Mouse (Mus musculus) gastrocnemius, postnatal 4 days (tissue): ENCODE data around the gene Pih1d3. TPM values are rescaled to one million over a fixed set of nuclear protein-coding genes. Genes with fewer than 3 reads are reported as not detected.

ENCODE experiments used
- DNase-seq, 2 experiments: peaks; one replicate each; pipeline ENCODE4 v3.0.0; 2021 to 2022; ENCODE audit warnings: low spot score in 2 of 2, mixed read lengths in 2 of 2
- long read RNA-seq, 2 experiments: library from polyadenylated mRNA; stranded (forward); transcript quantifications; one replicate each; pipeline ENCODE4 v2.0.0; 2021
- total RNA-seq, 2 experiments: library from RNA; stranded (reverse); gene quantifications; 2 replicates each; pipeline ENCODE4 v1.2.3; 2021

Gene Pih1d3
- not detected for total RNA-seq
- long read RNA-seq, experiment 1: 0 reads
- long read RNA-seq, experiment 2: 0 reads

DNA sequence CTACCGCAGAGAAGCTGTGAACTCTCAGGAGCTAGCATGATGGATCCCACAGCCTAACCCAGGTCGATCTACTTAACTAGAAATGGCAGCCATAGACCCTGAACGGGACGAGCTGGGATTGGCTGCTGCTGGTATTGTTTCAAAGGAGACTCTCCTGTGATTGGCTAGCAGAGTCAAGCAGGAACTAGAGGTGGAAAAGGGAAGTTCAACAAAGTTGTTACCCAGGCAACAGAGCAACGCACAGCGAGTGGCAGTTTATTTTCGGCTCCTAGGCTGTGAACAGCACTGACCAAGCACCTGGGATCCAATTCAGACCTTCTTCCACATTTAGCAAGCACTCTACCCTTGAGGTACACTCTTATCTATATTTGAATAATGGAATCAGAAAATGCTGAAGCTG lies at the start of gene Pih1d3, which contains the start of gene 4931428L18Rik:
Gene Pih1d3, plus strand, starts transcription at position 275 of the 400 bp plus-strand sequence.
Gene 4931428L18Rik, minus strand, starts transcription at position 121 of the 400 bp plus-strand sequence.
- no peak for DNase-seq

DNA sequence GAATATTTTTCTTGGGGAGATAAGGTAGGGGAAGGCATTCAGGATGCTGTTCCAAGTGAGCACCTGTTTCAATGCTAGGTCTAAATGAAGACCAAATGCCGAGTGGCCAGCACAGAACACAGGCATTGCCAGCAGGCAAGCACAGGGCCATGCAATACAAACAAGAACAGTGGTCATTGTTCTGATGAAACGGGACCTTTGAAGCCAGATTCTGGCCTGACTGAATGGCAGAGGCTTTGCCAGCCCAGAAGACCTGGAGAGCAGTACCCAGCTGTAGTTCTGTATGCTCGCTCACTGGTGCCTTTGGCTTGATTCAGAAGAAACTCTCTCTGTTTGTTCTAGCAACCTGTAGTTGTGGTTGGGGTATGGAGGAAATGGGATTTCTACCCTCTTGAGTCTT lies 47.2 kb upstream of the Pih1d3 start:
- no peak for DNase-seq

DNA sequence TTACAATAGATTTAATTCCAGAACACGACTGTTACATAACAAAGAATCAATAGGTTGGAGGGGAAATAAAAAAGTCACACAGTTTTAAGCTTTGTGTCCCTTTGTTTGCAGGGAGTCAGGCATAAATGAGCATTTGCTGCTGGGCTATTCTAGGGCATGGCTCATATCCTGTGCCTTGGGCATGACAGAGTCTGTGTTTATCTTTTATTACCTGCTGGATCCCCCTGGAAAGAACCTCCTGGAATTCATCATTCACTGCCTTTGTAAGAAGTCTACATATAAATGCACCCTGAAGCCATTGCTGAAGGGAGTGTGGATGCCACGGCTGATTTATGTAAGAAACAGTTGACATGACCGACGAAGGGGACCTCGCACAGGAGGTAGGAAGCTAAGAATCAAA lies 46.5 kb upstream of the Pih1d3 start, which contains the start of gene Lgsn:
Gene Lgsn, plus strand, starts transcription at position 301 of the 400 bp plus-strand sequence.
- DNase-seq: no peak

DNA sequence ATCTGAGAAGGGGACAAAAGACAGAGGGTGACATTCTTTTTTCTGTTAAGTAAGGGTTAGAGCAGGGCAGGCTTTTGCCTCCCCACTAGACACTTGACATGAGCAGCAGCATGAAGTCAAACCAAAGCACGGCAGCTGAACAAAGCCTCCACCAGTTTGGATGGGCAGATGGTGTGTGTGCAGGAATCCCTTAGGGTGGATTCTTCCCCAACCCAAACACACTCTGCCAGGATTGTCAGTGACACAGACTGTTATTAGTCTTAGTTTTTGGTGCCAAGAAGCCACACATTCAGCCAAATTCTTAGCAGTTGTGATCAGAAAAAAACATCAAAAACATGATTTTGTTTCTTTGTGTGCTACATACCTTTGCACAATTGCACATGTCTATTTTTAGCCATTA lies 44.4 kb upstream of the Pih1d3 start:
- DNase-seq: no peak

DNA sequence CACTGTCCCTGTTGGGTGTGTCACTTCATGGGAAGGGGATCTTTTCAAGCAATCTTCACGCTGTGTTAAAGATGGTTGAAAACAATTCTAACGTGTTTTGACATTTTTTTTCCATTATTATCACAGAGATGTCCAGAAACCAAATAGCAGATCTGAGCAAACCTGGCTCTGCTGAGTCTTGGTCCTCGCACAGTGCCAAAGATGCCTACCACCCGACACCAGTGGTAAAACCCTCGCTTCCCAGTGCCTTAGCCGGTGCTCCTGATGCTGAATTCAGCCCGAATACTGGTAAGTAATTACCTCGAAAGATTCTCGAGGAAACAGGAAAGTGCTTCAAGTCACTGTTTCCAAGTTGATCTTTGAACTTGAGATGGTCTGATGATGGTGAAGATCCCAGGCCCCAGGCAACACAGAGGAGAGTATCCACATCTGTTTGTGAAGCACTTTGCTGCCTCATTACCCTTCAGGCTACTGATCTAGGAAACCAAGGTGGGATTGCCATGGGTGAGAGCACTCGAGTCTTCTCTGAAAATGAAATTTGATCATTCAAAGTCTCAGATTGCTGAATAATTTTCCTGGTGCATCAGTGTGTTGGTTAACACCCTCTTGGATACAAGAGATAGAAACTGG lies 32.3 kb upstream of the Pih1d3 start:
- DNase-seq: no peak

DNA sequence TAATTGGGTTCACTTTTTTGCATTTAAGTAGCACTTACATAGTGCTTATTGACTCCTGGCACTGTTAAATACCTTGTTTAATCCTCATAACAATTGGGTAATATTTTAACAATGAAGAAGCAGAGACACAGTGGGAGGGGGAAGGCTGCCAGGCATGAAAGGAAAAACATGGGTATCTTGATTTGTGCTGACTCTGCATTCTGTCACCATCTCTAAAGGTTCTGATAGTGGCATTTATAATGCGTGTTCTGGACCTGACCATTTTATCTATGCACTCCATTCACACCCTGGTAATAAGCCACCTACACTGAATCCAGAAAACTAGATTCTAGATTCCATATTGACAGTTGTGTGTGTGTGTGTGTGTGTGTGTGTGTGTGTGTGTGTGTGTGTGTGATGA lies 27.0 kb upstream of the Pih1d3 start:
- no peak for DNase-seq

DNA sequence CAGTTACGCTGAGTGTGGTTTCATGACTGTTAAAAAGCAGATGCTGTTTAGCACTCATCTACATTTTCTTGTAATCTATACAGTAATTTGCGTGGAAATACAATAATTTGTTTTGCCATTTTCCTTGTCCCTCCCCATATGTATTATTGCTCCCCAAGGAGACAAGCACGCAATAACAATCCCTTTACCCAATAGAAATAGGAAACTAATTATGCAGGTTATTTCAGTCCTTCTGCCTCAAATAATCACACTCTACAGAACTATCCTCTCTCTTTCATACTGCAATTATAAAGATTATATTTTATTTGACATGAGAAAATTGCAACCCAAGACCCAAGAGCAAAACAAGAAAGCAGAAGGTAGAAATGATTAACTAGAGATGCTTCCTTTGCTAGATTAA lies 25.7 kb upstream of the Pih1d3 start:
- DNase-seq: no peak

DNA sequence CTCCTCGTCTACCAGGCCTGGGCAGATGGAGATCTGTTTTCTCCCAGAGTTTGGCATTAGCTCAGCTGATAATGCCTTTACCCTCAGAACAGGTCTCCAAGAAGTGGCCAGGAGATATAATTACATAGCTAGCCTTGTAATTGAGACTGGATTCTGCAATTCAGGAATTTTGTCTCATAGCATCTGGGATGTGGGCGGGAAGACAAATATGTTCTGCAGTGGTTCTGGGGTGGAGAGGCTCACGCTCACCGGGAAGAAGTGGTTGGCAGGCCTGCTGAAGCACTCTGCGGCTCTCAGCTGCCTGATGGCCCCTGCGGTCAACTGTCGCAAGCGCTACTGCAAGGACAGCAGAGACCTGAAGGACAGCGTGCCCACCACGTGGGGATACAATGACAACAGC lies 18.9 kb upstream of the Pih1d3 start:
- no peak for DNase-seq

DNA sequence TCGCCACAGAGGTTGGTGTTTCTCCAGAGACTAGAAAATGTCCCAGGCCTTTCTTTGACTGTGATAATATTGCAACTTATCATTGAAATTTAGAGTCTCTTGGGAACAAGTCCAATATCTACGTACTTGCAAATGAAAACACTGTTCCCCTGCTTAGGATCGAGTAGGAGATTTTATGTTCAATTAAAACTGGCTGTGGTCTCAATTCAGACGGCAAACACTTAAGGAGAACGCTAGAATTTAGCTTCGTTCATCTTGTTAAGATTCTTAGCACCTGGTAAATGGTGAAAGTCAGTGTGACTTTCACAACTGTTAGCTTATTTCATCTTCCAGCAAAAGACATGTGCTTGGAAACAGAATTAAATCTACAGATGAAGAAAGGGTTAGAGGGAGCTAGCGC lies 17.3 kb upstream of the Pih1d3 start:
- no peak for DNase-seq

DNA sequence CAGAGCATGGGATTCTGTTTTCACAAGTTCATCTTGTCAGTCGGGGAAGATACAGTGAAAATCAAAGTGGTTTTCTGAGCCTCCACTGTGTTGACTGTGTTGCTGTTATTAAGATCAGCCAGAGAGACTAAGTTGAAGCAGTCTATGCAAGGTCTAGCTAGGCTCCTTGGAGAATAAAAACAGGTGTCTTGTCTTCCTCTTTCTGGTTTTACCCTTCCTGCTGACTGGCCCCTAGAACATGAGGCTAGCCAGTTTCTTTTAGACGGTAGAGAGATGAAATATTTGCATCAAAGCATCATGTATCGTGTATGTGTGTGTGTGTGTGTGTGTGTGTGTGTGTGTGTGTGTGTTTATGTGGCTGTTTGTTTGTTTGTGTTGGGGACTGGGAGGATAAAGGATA lies 16.9 kb upstream of the Pih1d3 start:
- DNase-seq: no peak

DNA sequence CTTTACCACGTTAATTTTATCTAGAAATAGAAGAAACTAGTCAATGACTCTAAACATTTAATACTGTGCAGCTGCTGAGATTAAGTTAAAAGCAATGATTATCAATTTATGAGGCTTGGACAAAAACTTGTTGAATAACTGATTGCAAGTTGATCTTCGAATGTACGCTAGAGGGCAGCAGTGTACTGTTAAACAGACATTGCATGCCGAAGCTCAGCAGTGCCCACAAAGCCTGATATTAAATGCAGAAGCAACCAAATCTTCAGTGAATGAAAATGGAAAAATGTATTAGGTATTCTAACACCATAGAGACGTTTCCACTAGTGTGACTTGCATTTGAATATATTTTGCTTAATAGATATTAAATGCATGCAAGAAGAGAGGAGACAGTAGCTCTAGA lies 12.5 kb upstream of the Pih1d3 start:
- DNase-seq: peak; percentile 24 to 47

DNA sequence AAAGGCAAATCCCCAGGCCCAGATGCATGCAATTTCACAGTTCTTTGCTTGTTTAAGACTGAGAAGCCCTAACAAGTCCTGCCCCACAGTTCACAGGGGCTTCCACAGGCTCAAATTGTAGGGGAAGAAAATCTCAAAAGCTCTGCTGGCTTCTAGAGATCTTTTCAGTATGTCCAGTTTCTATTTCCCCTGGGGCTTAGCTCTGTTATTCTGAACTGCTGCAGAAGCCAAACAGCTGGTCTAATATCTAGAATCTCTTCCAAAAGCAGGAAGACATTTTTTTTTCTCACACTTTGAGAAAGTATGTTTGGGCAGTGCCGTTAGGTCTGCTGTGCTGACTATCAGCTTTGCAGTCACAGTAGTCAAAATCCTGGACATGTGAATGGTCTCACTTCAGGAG lies 7.8 kb upstream of the Pih1d3 start:
- DNase-seq: no peak

DNA sequence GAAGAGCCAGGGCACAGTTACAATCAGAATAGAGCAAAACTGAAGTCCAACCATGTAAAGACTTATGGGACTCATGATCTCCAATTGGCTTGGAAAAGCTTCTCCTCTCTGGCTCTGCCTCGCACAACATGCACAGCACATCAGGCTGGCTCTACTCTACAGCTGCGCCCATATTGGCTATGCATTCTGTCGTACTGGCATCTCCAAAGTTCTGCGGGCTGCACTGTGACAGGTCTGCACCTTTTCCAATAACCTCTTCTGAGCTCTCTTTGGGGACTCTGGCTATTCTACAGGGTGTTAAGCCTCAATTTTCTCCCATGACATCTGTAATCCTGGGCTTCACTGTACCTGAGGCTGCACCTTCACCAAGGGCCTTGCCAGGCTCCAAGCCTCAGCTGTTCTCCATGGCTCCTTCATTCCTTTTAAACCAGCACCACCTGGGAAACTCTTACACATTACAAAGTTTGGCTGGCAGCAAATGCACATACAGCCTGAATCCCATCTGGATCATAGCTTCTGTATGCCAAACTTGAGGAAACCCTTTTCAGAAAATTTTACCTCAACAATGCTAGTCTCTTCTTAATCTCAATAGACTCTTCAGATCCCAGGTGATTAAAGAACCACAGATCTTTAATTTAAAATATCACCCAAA lies 1.9 kb upstream of the Pih1d3 start:
- no peak for DNase-seq

DNA sequence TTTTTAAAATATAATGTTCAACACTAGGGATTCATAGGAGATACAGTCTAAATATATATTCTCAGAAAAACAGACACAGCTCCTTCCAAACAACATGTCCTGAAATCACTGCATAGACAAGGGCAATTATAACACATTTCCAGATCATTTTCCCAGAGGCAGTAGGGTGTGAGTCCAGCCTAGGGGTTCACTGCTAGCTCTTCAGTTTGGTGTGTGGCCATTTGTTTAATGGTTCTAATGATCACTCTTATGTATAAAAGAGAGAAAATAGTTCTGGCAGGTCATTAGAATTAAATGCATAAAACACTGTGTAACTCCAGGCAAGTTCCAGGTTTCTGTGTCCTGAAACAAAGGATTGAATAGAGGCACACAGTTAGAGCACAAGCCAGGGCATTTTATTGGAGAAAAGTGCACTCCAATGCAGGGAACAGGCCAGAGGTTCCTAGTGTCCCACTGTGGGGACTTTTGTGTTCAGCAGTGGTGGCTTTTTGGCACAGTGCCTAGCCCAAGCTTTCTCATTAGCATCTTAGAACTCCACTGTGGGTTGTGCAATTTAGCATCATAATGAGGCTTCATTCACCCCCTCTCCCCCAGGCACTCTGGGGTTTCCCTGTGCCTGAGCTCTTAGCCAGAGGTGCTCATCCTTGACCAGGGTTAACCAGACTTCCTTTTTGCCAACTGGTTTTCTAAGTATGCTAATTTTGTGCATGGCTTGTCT lies 10.8 kb downstream of the Pih1d3 start:
- no peak for DNase-seq

DNA sequence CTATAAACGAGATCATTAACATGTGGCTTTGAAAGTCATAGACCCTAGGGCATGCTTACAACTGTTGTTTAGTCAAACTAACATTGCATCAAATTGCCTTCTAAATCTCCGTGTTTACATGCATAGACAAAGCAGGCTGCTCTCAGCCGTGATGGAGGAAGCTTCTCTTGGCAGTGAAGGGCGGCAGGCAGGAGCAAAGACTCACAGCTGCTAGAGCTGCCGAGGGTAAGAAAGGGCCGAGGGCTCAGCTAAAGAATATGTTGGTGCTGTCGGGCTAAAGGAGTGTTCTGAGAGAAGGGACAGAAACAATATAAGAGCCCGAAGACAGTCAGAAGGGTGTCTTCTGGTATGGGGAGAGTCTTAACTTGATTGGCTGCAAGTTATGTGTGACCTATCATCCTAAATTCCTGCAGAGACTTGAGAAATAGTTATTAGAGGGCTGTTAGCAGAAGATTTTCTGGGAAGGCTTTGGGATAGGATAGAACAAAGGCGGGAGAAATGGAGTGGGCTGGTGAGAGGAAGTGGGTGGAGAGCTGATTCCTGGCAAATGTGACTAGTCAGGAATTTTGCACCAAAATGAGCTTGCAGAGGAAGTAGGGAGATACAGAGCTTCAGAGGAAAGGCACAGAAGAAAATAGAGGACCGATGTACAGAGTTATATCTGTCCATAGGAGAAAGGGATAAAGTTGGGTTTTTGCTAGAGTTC lies 37.7 kb downstream of the Pih1d3 start:
- DNase-seq: no peak

Other genes starting within 250 kb of the Pih1d3 start
- not detected for gene AC153137.1, start 244.9 kb upstream of the Pih1d3 start, total RNA-seq
- not detected for gene Lgsn, start 46.4 kb upstream of the Pih1d3 start, total RNA-seq
- not detected for gene 4931428L18Rik, start 154 bp upstream of the Pih1d3 start, total RNA-seq